Mouse (Mus musculus): ENCODE measurements around the gene Stard9. TPM values are rescaled to one million over a fixed set of nuclear protein-coding genes. Genes with fewer than 3 reads are reported as not detected.

Stard9 gene
- polyA plus RNA-seq, 1 experiment from 2014 or later = 7.0 TPM

GRCm38 (mm10) chr2:120710948-120711347, 82.0 kb downstream of the Stard9 start:
- no peaks in the 10 kb centered on the region for H3K4me1 ChIP-seq (replicated peaks; ENCODE audit: control insufficient read depth, insufficient read depth, low read length)
- no peak for DNase-seq (ENCODE audit: low spot score)
- no peaks in the 10 kb centered on the region for H3K9me3 ChIP-seq (ENCODE audit: control insufficient read depth, low read length)
- no peaks in the 10 kb centered on the region for H3K27me3 ChIP-seq (ENCODE audit: control insufficient read depth, insufficient read depth, low read length)
- no peak overlapping the region for H3K4me2 ChIP-seq (replicated peaks)
- peaks cover 44% of the 10 kb centered on the region for H3K36me3 ChIP-seq (replicated peaks; ENCODE audit: control insufficient read depth, insufficient read depth)
- no peak overlapping the region for H3K27ac ChIP-seq
- WGBS = 93% methylated on average over 3 of the region's 3 CpGs
- H3K4me3 ChIP-seq (replicated peaks; ENCODE audit: low read length) = no peak overlapping the region
- ATAC-seq (ENCODE audit: low FRiP score) = no peak
- H3K9ac ChIP-seq = no peak overlapping the region

DNA sequence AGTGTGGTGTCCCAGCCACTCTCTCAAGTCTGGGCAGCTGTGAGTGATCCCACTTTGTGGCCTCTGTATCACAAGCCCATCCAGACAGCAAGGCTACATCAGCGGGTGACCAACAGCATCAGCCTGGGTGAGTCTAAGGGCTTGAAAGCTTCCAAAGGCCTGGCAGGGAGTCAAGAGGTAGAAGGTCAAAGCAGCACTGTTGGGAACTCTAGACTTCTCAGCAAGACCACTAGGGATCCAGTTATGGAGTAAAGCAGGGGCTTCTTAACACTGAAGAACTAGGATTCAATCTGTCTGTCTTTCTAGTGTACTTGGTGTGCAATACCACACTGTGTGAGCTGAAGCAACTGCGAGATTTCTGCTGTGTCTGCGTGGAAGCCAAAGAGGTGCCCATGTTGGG, 84.5 kb downstream of the Stard9 start:
- H3K4me2 ChIP-seq (replicated peaks) = no peak overlapping the region
- no peak overlapping the region for H3K4me3 ChIP-seq (replicated peaks; ENCODE audit: low read length)
- WGBS = 97% methylated on average over 3 of the region's 3 CpGs
- no peaks in the 10 kb centered on the region for H3K9me3 ChIP-seq (ENCODE audit: control insufficient read depth, low read length)
- H3K27ac ChIP-seq = no peak overlapping the region
- no peak for DNase-seq (ENCODE audit: low spot score)
- H3K27me3 ChIP-seq (ENCODE audit: control insufficient read depth, insufficient read depth, low read length) = no peaks in the 10 kb centered on the region
- H3K4me1 ChIP-seq (replicated peaks; ENCODE audit: control insufficient read depth, insufficient read depth, low read length) = no peaks in the 10 kb centered on the region
- peaks cover 63% of the 10 kb centered on the region for H3K36me3 ChIP-seq (replicated peaks; ENCODE audit: control insufficient read depth, insufficient read depth)
- no peak for ATAC-seq (ENCODE audit: low FRiP score)
- no peak overlapping the region for H3K9ac ChIP-seq

GRCm38 (mm10) chr2:120718496-120718895, 89.6 kb downstream of the Stard9 start:
- H3K27ac ChIP-seq = no peak overlapping the region
- H3K4me3 ChIP-seq (replicated peaks; ENCODE audit: low read length) = no peak overlapping the region
- DNase-seq (ENCODE audit: low spot score) = no peak
- no peaks in the 10 kb centered on the region for H3K27me3 ChIP-seq (ENCODE audit: control insufficient read depth, insufficient read depth, low read length)
- no peaks in the 10 kb centered on the region for H3K4me1 ChIP-seq (replicated peaks; ENCODE audit: control insufficient read depth, insufficient read depth, low read length)
- 96% methylated on average over 8 of the region's 8 CpGs for WGBS
- no peak overlapping the region for H3K9ac ChIP-seq
- ATAC-seq (ENCODE audit: low FRiP score) = no peak
- H3K9me3 ChIP-seq (ENCODE audit: control insufficient read depth, low read length) = no peaks in the 10 kb centered on the region
- H3K4me2 ChIP-seq (replicated peaks) = no peak overlapping the region
- peaks cover 97% of the 10 kb centered on the region for H3K36me3 ChIP-seq (replicated peaks; ENCODE audit: control insufficient read depth, insufficient read depth)

GRCm38 (mm10) chr2:120720821-120721220, 91.9 kb downstream of the Stard9 start:
- no peak for ATAC-seq (ENCODE audit: low FRiP score)
- WGBS = 94% methylated on average over 6 of the region's 6 CpGs
- H3K4me3 ChIP-seq (replicated peaks; ENCODE audit: low read length) = no peak overlapping the region
- H3K27ac ChIP-seq = no peak overlapping the region
- DNase-seq (ENCODE audit: low spot score) = no peak
- no peaks in the 10 kb centered on the region for H3K27me3 ChIP-seq (ENCODE audit: control insufficient read depth, insufficient read depth, low read length)
- H3K4me1 ChIP-seq (replicated peaks; ENCODE audit: control insufficient read depth, insufficient read depth, low read length) = no peaks in the 10 kb centered on the region
- peaks cover 99% of the 10 kb centered on the region for H3K36me3 ChIP-seq (replicated peaks; ENCODE audit: control insufficient read depth, insufficient read depth)
- no peak overlapping the region for H3K4me2 ChIP-seq (replicated peaks)
- H3K9me3 ChIP-seq (ENCODE audit: control insufficient read depth, low read length) = no peaks in the 10 kb centered on the region
- no peak overlapping the region for H3K9ac ChIP-seq

DNA sequence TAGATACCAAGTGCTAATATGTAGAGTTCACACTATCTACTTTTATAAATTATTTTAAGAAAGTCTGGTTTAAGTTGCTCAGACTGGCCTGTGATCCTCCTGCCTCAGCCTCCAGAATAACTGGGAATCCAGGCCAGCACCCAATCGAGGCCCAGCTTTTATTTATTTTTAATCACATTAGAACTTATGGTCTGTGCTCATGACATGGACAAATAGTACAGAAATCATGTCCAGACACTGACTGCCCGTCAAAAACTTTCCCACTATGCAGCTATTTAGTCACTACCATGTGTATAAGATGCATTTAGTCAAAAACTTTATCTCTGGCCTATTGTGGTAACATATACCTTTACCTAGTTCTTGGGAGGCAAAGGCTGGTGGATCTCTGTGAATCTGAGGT, 93.0 kb downstream of the Stard9 start:
- no peaks in the 10 kb centered on the region for H3K9me3 ChIP-seq (ENCODE audit: control insufficient read depth, low read length)
- DNase-seq (ENCODE audit: low spot score) (no peak), ATAC-seq (ENCODE audit: low FRiP score) (no peak)
- no peak overlapping the region for H3K4me3 ChIP-seq (replicated peaks; ENCODE audit: low read length)
- H3K36me3 ChIP-seq (replicated peaks; ENCODE audit: control insufficient read depth, insufficient read depth) = peaks cover 100% of the 10 kb centered on the region
- H3K27me3 ChIP-seq (ENCODE audit: control insufficient read depth, insufficient read depth, low read length) = no peaks in the 10 kb centered on the region
- no peaks in the 10 kb centered on the region for H3K4me1 ChIP-seq (replicated peaks; ENCODE audit: control insufficient read depth, insufficient read depth, low read length)
- no peak overlapping the region for H3K27ac ChIP-seq
- H3K4me2 ChIP-seq (replicated peaks) = no peak overlapping the region
- WGBS = 97% methylated on average over 2 of the region's 2 CpGs
- H3K9ac ChIP-seq = no peak overlapping the region

- no peaks in the 10 kb centered on the region for H3K9me3 ChIP-seq (ENCODE audit: control insufficient read depth, low read length)
- WGBS = 81% methylated on average over 8 of the region's 8 CpGs
- no peaks in the 10 kb centered on the region for H3K27me3 ChIP-seq (ENCODE audit: control insufficient read depth, insufficient read depth, low read length)
- no peak overlapping the region for H3K9ac ChIP-seq
- H3K4me1 ChIP-seq (replicated peaks; ENCODE audit: control insufficient read depth, insufficient read depth, low read length) = no peaks in the 10 kb centered on the region
- ATAC-seq (ENCODE audit: low FRiP score) (no peak), DNase-seq (ENCODE audit: low spot score) (no peak)
- H3K4me2 ChIP-seq (replicated peaks) = no peak overlapping the region
- H3K27ac ChIP-seq = no peak overlapping the region
- peaks cover 100% of the 10 kb centered on the region for H3K36me3 ChIP-seq (replicated peaks; ENCODE audit: control insufficient read depth, insufficient read depth)
- no peak overlapping the region for H3K4me3 ChIP-seq (replicated peaks; ENCODE audit: low read length)
These were observed 93.6 kb downstream of the Stard9 start for GRCm38 (mm10) chr2:120722491-120722890.

DNA sequence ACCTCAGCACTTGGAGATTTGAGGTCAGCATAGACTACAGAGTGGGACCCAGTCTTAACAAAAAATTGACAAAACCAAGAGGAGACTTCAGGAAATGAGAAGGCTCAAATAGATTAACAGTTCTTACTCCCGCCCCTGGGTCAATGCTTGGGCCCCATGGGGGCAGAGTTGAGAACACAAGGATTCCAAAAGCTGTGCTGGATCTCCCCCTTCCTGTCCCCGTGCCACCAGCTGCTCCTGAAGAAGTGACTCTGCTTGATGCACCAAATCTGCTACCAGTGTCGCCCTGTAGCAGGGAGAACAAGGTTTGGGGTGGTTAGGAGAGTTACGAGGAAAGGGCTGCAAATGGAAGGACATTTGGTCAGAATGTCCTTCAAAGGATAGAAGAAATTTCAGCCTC, 94.7 kb downstream of the Stard9 start:
- Histone ChIP-seq H3K9ac (no peak overlapping the region), H3K4me1 (replicated peaks; ENCODE audit: control insufficient read depth, insufficient read depth, low read length) (peaks cover 2% of the 10 kb centered on the region), H3K27ac (no peak overlapping the region), H3K9me3 (ENCODE audit: control insufficient read depth, low read length) (no peaks in the 10 kb centered on the region), H3K27me3 (ENCODE audit: control insufficient read depth, insufficient read depth, low read length) (no peaks in the 10 kb centered on the region), H3K4me3 (replicated peaks; ENCODE audit: low read length) (no peak overlapping the region), H3K4me2 (replicated peaks) (no peak overlapping the region), H3K36me3 (replicated peaks; ENCODE audit: control insufficient read depth, insufficient read depth) (peaks cover 100% of the 10 kb centered on the region)
- no peak for ATAC-seq (ENCODE audit: low FRiP score)
- DNase-seq (ENCODE audit: low spot score) = no peak
- 79% methylated on average over 4 of the region's 4 CpGs for WGBS

- 86% methylated on average over 6 of the region's 6 CpGs for WGBS
- Histone ChIP-seq H3K9me3 (ENCODE audit: control insufficient read depth, low read length) (no peaks in the 10 kb centered on the region), H3K4me3 (replicated peaks; ENCODE audit: low read length) (no peak overlapping the region), H3K27me3 (ENCODE audit: control insufficient read depth, insufficient read depth, low read length) (no peaks in the 10 kb centered on the region), H3K4me2 (replicated peaks) (no peak overlapping the region), H3K9ac (no peak overlapping the region), H3K27ac (no peak overlapping the region), H3K4me1 (replicated peaks; ENCODE audit: control insufficient read depth, insufficient read depth, low read length) (peaks cover 8% of the 10 kb centered on the region), H3K36me3 (replicated peaks; ENCODE audit: control insufficient read depth, insufficient read depth) (peaks cover 98% of the 10 kb centered on the region)
- ATAC-seq (ENCODE audit: low FRiP score) = no peak
- no peak for DNase-seq (ENCODE audit: low spot score)
These were observed 95.3 kb downstream of the Stard9 start for GRCm38 (mm10) chr2:120724176-120724575.

DNA sequence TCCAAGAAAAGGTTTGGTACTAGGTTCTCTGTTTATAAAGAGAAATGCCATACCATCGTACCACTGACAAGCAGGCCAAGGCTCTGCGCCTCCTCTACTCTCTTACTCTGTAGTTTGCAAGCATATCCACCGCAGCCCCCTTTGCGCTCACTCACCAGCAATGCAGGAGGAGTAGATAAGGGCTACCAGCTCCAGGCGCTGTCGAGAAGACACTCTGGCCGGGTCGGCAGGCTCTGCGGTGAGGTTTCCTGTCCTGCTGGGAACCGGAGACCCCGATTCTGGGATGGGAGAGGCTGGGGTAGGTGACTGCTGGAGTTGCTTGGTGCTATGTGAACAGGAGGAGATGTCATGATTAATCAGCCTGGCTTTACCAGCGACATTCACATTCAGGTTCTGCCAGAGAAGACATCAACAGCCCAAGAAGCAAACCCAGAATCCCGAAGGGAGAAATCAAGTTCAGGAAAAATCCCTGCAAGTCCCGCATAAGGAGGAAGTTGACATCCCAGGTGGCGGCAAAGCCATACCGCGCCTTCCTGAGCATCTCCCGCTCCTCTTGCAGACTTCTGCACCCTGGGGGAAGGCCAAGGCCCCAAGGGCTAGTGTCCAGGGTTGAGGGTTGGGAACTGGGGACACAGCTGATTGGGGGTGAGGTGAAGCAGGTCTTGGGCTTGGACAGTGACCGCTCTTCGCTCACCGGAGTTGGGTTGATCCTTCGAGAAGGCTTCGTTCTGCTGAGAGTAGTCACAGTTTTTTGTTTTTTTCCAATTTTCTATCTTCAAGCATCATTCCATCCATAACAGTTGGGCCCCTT, 101.1 kb downstream of the Stard9 start:
- ATAC-seq (ENCODE audit: low FRiP score) (no peak), DNase-seq (ENCODE audit: low spot score) (no peak)
- H3K9ac ChIP-seq = peak overlapping the region; percentile 91
- peaks cover 24% of the 10 kb centered on the region for H3K4me1 ChIP-seq (replicated peaks; ENCODE audit: control insufficient read depth, insufficient read depth, low read length)
- H3K27ac ChIP-seq = no peak overlapping the region
- WGBS = 10% methylated on average over 23 of the region's 23 CpGs
- H3K4me2 ChIP-seq (replicated peaks) = peak overlapping the region; percentile 100
- no peaks in the 10 kb centered on the region for H3K9me3 ChIP-seq (ENCODE audit: control insufficient read depth, low read length)
- H3K36me3 ChIP-seq (replicated peaks; ENCODE audit: control insufficient read depth, insufficient read depth) = peaks cover 40% of the 10 kb centered on the region
- H3K27me3 ChIP-seq (ENCODE audit: control insufficient read depth, insufficient read depth, low read length) = no peaks in the 10 kb centered on the region
- H3K4me3 ChIP-seq (replicated peaks; ENCODE audit: low read length) = peak overlapping the region; percentile 96
